Mouse (Mus musculus) ovary, postnatal 36 days (tissue): ENCODE data around the gene Hinfp.
A peak's percentile ranks its signal among the peaks of the same experiment; 100 is the strongest.

Experiments
- DNase-seq: peaks from one replicate; pipeline ENCODE4 v3.0.0; 2022; ENCODE audit warnings: low spot score, mixed read lengths

The Hinfp gene

DNA sequence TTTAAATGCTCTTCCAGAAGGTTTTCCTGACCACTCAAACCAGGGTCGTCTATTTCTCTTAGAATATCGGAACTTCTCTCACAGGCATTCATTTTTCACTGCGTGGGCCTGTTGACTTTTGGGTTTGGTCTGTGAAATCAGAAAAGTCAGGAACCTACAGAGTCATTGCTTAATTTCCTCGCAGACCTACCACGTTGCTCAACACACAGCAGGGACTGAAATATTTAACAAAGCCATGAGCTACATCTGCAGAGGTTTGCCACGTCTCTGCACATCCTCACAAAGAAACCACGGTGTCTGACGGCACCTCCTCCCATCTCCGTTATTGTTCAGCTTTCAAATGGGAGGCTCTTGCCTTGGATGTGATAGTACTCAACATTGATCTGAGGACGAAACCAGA, 46.5 kb downstream of the Hinfp start:
- no peak for DNase-seq

DNA sequence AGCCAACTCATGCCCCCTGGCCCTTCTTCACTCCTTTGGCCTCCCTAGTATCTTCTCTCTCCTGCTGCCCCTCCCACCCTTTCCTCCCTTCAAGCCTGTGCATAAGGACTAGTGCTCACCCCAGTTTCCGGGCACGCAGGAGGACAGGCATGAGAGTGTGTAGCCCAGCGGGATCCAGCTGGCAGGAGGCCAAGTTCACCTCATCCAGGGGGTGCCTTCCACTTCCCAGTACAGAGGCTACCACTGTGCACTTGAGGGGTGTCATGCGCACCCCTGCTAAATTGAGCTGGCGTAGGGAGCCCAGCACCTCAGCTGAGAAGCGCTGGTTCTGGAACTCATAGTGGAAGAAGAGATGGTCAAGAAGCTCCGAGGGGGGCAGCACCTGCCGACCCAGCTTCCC, 49.3 kb downstream of the Hinfp start:
- no peak for DNase-seq

DNA sequence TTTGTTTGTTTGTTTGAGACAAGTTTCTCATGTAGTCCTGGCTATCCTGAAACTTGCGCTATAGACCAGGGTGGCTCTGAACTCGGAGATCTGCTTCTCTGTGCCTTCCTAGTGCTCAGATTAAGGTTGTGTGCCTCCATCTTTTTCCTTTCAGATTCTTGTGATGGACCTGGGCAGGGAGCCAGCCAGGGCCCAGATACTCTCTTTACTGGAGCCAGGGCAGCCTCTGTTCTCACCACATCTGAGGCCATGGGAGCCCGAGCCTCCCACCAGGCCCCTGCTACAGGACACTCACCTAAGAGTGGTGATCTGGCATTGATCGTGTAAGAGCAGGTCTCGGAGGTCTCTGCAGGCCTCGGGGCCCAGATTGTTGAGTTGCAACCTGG, 50.3 kb downstream of the Hinfp start:
- DNase-seq, result no peak

DNA sequence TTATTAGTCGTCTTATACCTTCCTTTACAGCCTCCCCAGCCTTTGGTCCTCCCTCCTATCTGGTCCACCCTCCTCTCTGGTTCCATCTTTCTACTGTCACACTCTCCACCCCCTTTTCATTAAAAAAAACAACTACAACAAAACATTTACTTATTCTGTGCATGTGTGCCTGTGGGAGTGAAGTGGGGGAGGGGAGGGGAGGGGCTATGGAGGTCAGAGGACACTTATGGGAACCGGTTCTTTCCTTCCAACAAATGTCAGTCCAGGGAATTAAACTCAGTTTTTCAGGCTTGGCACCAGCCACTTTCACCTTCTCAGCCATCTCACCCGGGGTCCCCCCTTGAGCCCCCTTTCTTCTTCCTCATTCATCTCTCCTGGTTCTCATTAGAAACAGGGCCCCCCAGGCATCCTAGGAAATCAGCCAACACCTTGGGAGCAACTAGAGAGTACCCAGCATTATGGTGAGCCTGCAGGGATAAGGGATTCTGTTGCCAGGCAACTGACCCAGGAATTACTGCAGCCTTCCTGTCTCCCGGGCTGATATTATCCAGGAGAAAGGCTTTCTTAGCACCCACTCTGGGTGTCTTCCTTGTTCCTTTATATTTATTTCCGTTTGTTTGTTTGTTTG, 50.8 kb downstream of the Hinfp start:
- no peak for DNase-seq

DNA sequence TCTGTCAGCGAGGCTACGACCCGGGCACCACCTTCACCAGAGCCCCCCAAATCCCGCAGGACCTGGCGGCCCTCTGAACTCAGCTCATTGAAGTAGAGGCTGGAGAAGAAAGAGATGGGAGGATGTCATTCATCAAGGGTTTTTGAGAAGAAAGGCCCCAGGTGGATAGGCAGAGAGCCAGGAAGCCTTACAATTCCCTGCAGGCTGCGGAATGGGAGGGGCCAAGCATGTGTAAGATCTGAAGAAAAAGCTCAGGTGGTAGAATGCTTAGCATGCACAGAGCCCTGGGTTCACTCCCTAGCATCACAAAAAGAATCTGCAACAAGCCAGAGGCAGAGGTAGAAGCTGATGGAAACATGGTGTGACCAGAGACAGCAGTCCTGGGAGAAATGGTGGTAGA, 52.0 kb downstream of the Hinfp start:
- DNase-seq, result no peak

DNA sequence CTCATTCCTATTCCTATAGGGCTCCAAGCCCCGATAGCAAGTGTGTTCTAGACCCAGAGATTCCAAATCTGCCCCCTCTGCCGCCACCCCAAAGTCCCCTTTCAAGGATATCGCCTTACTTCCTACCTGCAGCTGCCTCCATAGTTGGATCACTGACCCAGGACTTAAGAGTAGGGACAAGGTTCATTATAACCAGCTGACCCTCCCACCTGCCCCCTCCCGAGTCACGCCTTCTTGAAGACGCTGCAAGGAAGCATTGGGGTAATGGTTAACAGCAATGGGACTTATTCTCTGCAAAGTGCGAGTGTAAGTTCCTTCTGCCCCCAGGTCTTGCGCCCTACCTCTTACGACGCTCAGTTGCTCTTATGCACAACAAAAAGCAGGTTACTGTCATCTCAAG, 54.2 kb downstream of the Hinfp start, which contains the start of gene Pdzd3:
Gene Pdzd3 (minus strand): TSS at position 158 of the 400 bp plus-strand sequence.
- no peak for DNase-seq

DNA sequence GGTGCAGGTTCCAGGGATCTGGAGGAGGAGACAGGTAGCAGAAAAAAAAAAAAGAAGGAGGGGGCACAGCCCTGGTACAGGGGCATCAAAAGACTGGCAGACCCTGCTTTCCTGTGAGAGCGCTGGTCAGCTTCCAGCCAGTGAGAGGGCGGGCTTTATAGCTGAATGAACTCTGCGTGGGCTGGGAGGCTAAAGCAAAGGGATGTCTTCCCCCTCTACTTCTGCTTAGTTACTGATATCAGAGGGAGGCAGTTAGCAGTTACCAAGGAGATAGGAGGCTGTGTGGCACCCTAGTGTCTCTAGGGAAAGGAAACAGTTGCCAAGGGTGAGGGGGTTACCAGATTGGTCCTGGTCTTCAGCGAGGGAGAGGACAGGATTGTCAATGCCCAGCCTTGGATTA, 55.0 kb downstream of the Hinfp start:
- DNase-seq, result no peak

DNA sequence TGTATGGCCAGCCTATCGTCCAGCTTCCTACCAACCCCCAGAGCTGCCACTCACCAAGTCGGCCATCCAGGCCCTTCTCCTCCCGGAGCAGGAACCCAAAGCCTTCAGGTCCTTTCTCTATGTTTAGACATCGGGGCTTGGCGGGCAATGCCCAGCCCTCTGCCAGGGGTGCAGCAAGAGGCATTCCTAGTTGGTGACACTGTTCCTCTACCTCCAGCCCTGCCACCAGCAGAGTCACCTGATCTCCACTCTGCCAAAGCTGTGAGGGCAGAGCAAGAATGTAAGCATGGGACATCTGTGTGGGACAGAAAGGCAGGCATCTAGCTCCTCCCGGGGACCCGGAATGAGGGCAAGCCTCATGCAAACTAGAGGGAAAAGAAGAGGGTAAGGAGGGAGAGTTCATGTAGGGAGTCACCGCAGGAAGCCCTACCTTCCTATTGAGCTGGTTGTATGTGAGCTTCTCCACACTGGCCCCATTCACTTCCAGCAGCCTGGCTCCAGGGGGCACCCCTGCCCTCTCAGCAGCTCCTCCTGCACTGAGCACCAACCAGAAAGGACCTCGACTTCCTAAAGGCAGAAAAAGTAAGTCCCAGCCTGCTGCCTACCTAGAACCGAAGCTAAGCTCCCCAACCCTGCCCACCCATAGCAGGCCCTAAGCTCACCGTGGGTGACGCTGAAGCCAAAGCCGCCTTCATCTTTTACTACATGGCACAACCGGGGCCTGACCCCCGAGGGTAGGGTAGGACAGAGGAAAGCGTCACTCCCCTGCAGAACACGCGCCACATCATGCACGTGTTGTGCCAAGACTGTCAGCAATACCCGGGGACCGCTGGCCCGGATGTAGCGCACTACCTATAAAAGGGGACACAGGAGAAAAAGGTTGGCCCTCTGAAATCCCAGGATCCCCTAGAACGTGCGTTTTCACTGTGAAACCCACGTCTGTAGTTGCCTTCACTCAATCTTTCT, 56.0 kb downstream of the Hinfp start:
- peak; percentile 73 for DNase-seq

DNA sequence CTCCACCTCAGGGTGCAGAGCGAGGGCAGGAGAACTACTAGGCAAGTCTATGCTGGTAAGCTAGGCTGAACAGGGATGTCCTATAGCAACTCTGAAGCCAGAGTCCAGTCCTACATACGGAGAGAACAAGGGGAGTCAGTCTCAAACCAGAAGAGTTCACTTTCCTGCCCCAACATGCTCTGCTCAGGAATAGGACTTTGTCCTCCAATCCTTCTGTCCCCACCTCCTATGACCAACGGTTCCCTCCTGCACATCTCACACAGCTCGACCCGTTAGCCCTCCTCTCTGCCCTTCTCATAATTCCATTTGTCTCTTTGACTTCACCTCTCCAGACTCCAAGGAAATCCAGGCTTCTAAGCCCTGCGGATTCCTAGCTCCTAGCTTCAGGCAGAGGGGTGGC, 57.6 kb downstream of the Hinfp start:
- DNase-seq, result no peak

DNA sequence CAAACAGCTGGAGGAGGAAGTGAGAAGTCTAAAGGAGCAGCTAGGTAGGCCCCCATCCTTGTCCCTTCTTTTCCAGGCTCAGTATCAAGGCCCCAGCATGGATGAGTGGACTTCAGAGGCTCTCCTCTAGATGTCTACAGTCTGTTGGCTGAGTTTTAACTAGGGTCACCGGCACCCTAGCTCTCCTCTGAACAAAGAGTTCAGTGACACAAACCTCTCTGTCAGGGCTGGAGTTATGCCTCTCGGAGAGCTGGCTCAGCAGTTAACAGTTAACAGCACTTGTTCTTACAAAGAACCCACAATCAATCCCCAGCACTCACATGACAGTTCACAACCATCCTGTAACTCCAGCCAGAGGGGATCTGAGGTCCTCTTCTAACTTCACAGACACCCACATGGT, 61.9 kb downstream of the Hinfp start:
- no peak for DNase-seq
